Mouse (Mus musculus) embryo, embryonic 11 days (tissue): ENCODE measurements at regions not wholly inside any gene's neighbourhood (a gene's known extent, or its start where the extent isn't known, plus 50 kb on each side); places are given as distances from the start of the nearest gene placed in this dataset.

ENCODE experiments used
- DNase-seq: peaks from one replicate; pipeline ENCODE4 v3.0.0-alpha.2; 2015

DNA sequence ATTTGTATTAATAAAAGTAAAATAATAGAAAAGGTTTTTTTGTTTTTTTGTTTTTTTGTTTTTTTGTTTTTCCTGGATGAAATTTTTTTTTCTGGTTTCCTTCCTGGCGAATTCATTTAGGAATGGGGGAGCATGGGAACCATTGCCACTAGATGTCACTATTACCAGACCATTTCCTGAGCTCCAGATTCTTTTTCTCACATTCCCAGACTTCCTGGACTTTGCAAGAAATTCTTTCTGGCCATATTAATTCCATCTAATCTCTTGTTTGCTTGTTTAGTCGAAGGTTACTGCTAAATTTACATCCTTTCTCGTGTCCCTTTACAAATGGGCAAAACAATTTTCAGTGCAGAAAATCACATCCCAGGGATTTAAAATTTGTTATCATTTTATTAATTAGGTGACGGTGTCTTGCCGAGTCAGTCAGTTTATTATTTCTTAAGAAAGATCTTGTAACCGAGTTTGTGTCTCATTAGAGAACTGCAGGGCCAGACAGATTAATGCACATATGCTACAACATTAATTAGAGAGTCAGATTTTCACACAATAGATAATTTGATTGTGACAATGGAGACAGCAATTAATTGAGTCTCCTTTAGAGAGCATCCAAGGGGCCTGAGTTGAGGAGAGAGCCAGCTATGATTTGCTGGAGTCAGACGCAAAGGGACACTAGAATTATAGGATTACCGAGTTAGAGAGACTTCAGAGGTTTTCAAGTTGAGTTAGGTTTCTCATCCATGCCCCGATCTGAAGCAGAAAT lies 1702.5 kb upstream of the Tenm2 start:
- peak; percentile 50 for DNase-seq
